Mouse (Mus musculus) layer of hippocampus, adult 9-11 months (tissue): ENCODE results near the gene 4921517D22Rik.

Experiments used
- DNase-seq: peaks from one replicate; pipeline ENCODE4 v3.0.0; 2022

The 4921517D22Rik gene

DNA sequence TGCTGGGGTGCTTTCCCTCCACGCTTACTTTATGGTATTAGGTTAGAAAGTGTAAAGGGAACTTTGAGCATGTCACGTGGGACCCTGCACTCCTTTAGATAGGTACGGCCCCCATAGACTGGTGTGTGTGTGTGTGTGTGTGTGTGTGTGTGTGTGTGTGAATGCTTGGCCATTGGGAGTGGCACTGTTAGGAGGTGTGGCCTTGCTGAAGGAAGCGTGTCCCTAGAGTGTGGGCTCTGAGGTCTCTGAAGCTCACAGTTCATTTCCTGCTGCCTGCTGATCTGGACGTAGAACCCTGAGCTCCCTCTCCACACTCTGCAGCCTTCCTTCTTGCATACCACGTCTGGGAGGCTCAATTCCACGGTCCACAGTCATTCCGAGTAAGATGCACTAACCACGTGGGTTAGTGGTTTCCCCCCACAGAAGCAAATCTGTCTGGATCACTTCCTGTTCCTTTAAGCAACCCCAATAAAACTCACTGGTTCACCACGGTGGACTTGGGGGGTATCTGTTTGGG lies 37.5 kb downstream of the 4921517D22Rik start:
- peak; percentile 78 for DNase-seq

DNA sequence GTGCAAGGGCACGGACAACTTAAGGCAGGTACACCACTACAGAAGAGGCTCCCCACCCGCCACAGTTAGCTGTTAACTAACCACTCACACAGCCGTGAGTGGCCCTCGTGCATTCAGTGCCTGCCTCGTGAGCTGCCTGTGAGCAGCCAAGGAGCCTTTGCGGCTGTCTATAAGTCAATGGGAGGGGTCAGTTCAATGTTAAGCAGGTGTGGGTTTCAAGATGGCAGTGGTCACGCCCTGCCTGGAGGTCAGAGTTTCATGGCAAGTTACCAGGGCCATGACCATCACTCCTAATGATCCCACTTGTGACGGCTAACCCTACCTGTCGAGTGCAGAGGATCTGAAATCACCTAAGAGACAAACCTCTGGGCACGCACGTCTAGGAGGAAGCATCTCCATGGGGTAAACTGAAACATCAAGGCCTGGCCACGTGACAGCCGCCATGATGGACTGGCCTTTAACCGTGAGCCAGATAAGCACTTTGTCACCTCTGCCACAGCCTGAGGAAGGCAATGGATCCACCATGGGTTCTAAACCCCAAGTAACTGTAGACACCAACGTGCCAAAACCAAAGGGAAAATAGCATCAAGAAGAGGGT lies 38.1 kb downstream of the 4921517D22Rik start:
- no peak for DNase-seq

DNA sequence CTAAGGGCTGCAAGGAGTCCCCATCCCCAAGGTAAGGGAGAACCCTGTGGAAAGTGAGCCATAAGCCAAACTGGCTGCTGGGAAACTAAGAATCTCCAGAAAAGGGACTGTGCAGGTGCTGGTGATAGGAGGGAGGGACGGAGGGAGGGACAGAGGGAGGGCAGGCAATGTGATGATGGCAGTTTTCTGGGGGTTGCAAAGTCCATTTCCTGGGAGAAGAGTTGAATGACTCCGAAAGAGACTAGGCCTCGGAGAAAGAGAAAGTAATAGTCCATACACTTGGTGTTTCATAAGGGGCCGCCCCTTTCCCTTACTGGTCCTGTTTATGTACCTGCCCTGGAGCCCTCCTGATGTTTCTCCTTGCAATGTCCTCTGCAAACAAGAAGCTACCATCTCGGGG lies 39.4 kb downstream of the 4921517D22Rik start:
- DNase-seq, result no peak

GRCm38 (mm10) chr13:59653136-59653535 lies 40.8 kb downstream of the 4921517D22Rik start:
- no peak for DNase-seq

DNA sequence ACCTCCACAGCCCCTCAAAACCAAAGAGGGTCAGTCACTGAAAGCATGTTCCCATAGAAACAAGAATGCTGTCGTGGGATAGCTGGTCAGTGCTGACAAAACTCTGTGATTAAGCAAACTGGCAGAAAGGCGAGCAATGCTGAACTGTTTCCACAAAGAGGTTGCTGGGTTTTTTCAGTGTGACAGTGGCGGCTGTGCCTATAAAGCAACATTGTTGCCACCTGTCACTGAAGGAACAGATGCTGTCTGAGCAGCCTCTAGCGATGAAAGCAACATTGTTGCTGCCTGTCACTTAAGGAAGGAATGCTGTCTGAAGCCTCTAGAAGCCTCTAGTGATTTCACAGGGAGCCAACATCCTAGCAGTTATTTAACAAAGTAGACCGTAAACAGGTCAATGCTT lies 41.3 kb downstream of the 4921517D22Rik start:
- DNase-seq, result no peak

DNA sequence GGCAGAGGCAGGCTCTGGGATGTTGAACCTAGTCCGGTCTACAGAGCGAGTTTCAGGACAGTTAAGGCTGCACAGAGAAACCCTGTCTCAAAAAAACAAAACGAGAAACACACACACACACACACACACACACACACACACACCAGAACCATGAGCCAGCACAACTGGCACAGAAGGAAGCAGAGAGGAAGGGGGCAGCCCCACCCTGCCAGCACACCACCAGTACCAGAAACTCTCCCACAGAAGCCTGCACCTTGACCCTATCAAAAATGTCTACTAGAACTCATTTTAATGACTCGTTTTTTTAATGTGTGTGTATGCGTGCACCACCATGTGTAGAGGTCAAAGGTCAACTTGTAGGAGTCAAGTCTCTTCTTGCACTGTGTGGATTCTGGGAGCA lies 44.1 kb downstream of the 4921517D22Rik start:
- no peak for DNase-seq

DNA sequence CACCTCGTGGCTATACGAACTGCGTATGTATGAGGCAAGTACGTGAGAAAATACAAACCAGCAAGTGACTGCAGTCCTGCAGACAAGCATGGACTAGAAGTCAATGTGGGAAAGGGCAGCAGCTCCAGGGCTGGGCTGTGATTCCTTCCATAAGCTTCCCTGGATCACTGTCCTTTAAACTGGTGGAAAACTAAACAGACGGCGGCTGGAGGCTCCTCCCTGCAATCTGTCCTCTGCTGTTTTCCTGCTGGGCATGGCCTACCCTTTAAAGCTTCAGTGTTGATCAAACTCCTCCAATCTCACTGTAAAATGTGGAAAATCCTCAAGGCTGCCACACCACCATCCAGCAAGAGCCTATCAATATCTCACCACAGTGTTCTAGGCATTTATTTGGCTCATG lies 45.3 kb downstream of the 4921517D22Rik start:
- DNase-seq, result no peak

DNA sequence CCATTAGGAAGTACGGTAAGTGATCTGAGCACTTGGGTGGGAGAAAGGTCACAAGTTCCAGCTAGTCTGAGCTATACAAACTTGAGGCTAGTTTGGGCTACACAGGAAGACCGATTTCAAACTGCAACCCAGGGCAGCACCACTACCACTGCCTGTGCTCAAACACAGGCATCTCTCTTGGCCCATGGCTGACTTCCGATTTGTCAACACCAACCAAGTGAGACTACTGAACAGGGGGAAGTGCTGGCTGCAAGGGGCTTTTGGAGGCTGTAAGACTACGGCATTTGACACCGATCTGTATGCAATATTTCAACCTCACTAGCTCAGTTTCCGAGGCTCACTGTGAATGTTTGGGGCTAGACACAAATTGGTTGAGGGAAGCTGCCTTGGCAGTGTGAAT lies 46.4 kb downstream of the 4921517D22Rik start:
- DNase-seq, result no peak

- no peak for DNase-seq
Measured at GRCm38 (mm10) chr13:59646674-59647244, 47.1 kb downstream of the 4921517D22Rik start.

DNA sequence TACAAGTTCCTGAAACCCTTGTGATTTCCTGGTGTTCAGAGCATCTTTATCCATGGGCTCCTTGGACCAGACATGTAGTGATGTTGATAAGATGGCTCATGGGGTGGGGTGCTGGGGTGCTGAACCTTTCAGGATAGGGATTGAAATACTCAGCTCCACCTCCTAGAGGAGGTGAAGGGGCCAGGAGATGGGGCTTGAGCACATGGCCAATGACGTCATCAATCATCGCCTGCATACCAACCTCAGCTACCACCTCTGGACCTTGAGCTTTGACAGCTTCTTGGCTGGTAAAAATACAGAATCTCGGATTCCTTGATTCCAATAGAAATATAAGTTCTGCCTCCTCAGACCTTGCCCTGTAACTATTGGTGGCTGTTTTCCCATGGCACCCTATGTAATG lies 48.4 kb downstream of the 4921517D22Rik start:
- no peak for DNase-seq

DNA sequence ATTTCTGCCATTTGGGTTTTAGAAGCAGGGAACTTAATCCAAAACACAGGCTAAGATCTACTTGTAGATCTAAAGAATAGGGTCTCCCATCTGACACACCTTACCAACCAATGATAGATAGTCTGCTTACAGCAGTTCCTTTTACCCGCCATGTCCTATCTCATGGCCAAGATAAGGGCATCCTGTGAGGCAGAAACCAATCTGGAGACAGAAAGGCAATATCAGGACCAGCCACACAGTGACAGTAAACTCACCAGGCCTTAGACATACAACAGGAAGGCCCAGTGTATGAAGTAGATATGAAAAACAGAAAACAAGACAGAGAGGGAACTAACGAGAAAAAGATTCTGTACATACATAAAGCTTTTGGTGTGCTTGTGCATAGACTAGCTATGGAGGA lies 51.1 kb downstream of the 4921517D22Rik start:
- DNase-seq, result no peak

- no peak for DNase-seq
Measured at GRCm38 (mm10) chr13:59640178-59640440, 53.8 kb downstream of the 4921517D22Rik start.

DNA sequence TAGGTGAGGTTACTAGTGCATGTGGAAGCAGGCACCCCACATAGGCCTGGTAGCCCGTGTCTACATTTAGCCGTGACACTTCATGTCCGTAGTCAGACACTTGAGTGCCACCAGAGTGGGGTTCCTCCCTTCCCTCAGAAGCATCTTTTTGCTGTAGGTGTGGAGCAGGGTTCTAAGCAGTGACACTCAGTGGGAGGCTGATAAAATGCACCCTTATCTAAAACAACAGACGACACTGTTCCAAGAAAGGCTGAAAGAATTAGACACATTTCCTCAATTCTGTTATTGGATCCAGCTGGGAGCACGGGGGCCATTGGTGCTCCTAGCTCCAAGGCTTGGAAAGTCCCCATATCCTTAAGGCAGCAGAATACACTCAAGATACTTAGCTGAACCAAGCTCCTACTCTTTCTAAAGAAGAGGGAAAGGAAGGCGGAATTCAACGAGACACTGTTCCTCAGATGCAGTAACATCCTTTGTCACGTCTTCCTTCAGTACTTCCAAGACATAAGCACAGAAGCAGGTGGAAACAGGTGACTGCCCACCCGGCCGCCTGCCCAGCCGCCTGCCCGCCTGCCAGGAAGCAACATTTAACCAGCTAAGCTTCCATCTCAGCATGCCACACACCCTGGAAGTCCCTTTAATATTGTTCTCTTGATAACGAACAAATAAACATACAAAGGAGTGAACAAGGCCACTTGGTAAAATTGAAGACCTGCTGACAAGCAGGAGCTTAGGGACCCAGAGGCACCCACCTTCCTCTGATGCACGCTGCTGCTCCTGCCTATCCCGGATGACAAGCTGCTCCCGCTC lies 54.3 kb downstream of the 4921517D22Rik start:
- no peak for DNase-seq

DNA sequence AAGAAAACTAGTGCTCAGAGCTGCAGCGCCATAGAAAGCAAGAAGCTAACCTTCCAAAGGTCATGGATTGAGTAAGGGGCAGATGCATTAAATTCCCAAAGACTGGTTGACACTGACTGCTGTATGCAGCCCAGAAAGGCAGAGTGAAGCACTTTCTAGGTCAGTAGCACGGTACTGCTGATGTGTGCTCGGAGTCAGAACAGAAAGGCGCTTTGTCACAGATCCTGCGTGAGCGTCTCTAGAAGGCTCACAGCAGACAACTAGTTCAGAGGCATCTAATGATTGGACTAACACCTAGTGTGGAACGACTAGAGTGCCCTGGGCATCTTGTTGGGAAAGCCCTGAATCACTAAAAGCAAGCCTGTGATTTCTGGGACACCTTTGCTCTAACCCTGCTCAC lies 56.1 kb downstream of the 4921517D22Rik start:
- no peak for DNase-seq
